Mouse (Mus musculus): ENCODE results near the gene Trp53bp2. TPM values are rescaled to one million over a fixed set of nuclear protein-coding genes. Genes with fewer than 3 reads are reported as not detected.

Trp53bp2 gene
- polyA plus RNA-seq, 1 experiment from 2014 or later = 42.5 TPM

- Histone ChIP-seq H3K36me3 (replicated peaks; ENCODE audit: control insufficient read depth, insufficient read depth, low read depth, low read length) (no peaks in the 10 kb centered on the region; the same call in none of the 2 replicates), H3K4me2 (ENCODE audit: low read depth, low read length) (no peak overlapping the region), H3K9me3 (replicated peaks; ENCODE audit: control insufficient read depth, low read length) (no peaks in the 10 kb centered on the region), H3K27ac (replicated peaks; ENCODE audit: low read depth, low read length) (no peak overlapping the region), H3K27me3 (ENCODE audit: control insufficient read depth, insufficient read depth, low read length) (no peaks in the 10 kb centered on the region), H3K9ac (replicated peaks; ENCODE audit: low read length) (no peak overlapping the region), H3K4me3 (ENCODE audit: low read depth, low read length) (no peak overlapping the region), H3K4me1 (ENCODE audit: control insufficient read depth, insufficient read depth, low read length) (no peaks in the 10 kb centered on the region)
- ATAC-seq (replicated peaks; ENCODE audit: insufficient number of reproducible peaks, low FRiP score, low TSS enrichment, low read depth) = no peak
- no peak for DNase-seq (ENCODE audit: low spot score)
- WGBS = 99% methylated on average over 2 of the region's 2 CpGs
Observed at GRCm38 (mm10) chr1:182430676-182431075, 21.7 kb downstream of the Trp53bp2 start.

- Histone ChIP-seq H3K4me2 (ENCODE audit: low read depth, low read length) (no peak overlapping the region), H3K9me3 (replicated peaks; ENCODE audit: control insufficient read depth, low read length) (no peaks in the 10 kb centered on the region), H3K4me1 (ENCODE audit: control insufficient read depth, insufficient read depth, low read length) (no peaks in the 10 kb centered on the region), H3K27me3 (ENCODE audit: control insufficient read depth, insufficient read depth, low read length) (no peaks in the 10 kb centered on the region), H3K4me3 (ENCODE audit: low read depth, low read length) (no peak overlapping the region), H3K9ac (replicated peaks; ENCODE audit: low read length) (no peak overlapping the region), H3K36me3 (replicated peaks; ENCODE audit: control insufficient read depth, insufficient read depth, low read depth, low read length) (peaks cover 3% of the 10 kb centered on the region), H3K27ac (replicated peaks; ENCODE audit: low read depth, low read length) (no peak overlapping the region)
- 95% methylated on average over 3 of the region's 3 CpGs for WGBS
- no peak for DNase-seq (ENCODE audit: low spot score)
- ATAC-seq (replicated peaks; ENCODE audit: insufficient number of reproducible peaks, low FRiP score, low TSS enrichment, low read depth) = no peak
Observed at GRCm38 (mm10) chr1:182432059-182432458, 23.1 kb downstream of the Trp53bp2 start.

- peaks cover 8% of the 10 kb centered on the region for H3K36me3 ChIP-seq (replicated peaks; ENCODE audit: control insufficient read depth, insufficient read depth, low read depth, low read length)
- 87% methylated on average over 5 of the region's 5 CpGs for WGBS
- no peak overlapping the region for H3K4me3 ChIP-seq (ENCODE audit: low read depth, low read length)
- H3K4me1 ChIP-seq (ENCODE audit: control insufficient read depth, insufficient read depth, low read length) = no peaks in the 10 kb centered on the region
- no peak for ATAC-seq (replicated peaks; ENCODE audit: insufficient number of reproducible peaks, low FRiP score, low TSS enrichment, low read depth)
- H3K4me2 ChIP-seq (ENCODE audit: low read depth, low read length) = no peak overlapping the region
- H3K9me3 ChIP-seq (replicated peaks; ENCODE audit: control insufficient read depth, low read length) = no peaks in the 10 kb centered on the region
- no peaks in the 10 kb centered on the region for H3K27me3 ChIP-seq (ENCODE audit: control insufficient read depth, insufficient read depth, low read length)
- no peak for DNase-seq (ENCODE audit: low spot score)
- H3K9ac ChIP-seq (replicated peaks; ENCODE audit: low read length) = no peak overlapping the region
- H3K27ac ChIP-seq (replicated peaks; ENCODE audit: low read depth, low read length) = no peak overlapping the region
Observed at GRCm38 (mm10) chr1:182436746-182437145, 27.8 kb downstream of the Trp53bp2 start.

DNA sequence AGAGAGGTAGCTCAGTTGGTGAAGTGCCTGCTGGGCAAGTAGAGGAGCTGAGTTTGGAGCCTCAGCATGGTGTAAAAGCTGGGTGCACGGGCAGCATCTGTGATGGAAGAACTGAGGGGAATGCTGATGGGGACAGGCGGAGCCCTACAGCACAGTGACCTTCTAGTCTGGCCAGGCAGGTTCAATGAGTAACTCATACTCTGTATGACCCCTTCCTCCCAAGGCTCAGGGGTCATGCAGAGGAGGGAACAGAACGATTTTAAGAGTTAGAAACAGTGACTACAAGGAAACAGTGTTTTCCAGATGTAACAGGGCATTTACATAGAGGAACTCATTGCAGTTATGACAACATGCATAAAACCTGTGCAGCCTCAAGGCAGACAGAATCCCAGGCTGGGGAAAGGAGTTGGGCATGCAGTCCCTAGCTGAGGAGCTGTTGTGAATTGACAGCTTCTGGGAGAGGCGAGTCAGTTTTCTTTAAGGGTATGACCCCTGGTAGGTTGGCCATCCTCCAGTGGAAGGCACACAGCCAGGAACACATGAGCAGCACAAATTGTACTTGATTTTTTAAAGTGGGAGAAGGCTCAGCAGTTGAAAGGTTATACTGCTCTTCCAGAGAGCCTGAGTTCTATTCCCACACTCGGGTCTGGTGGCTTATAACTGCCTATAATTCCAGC is 30.7 kb downstream of the Trp53bp2 start:
- Histone ChIP-seq H3K9ac (replicated peaks; ENCODE audit: low read length) (no peak overlapping the region), H3K36me3 (replicated peaks; ENCODE audit: control insufficient read depth, insufficient read depth, low read depth, low read length) (peaks cover 9% of the 10 kb centered on the region), H3K4me1 (ENCODE audit: control insufficient read depth, insufficient read depth, low read length) (no peaks in the 10 kb centered on the region), H3K9me3 (replicated peaks; ENCODE audit: control insufficient read depth, low read length) (no peaks in the 10 kb centered on the region), H3K4me2 (ENCODE audit: low read depth, low read length) (no peak overlapping the region), H3K27ac (replicated peaks; ENCODE audit: low read depth, low read length) (no peak overlapping the region), H3K4me3 (ENCODE audit: low read depth, low read length) (no peak overlapping the region), H3K27me3 (ENCODE audit: control insufficient read depth, insufficient read depth, low read length) (no peaks in the 10 kb centered on the region)
- 81% methylated on average over 5 of the region's 5 CpGs for WGBS
- no peak for ATAC-seq (replicated peaks; ENCODE audit: insufficient number of reproducible peaks, low FRiP score, low TSS enrichment, low read depth)
- no peak for DNase-seq (ENCODE audit: low spot score)

- Histone ChIP-seq H3K9ac (replicated peaks; ENCODE audit: low read length) (no peak overlapping the region), H3K4me3 (ENCODE audit: low read depth, low read length) (no peak overlapping the region), H3K27me3 (ENCODE audit: control insufficient read depth, insufficient read depth, low read length) (no peaks in the 10 kb centered on the region), H3K9me3 (replicated peaks; ENCODE audit: control insufficient read depth, low read length) (no peaks in the 10 kb centered on the region), H3K4me2 (ENCODE audit: low read depth, low read length) (no peak overlapping the region), H3K4me1 (ENCODE audit: control insufficient read depth, insufficient read depth, low read length) (no peaks in the 10 kb centered on the region), H3K36me3 (replicated peaks; ENCODE audit: control insufficient read depth, insufficient read depth, low read depth, low read length) (peaks cover 12% of the 10 kb centered on the region), H3K27ac (replicated peaks; ENCODE audit: low read depth, low read length) (no peak overlapping the region)
- ATAC-seq (replicated peaks; ENCODE audit: insufficient number of reproducible peaks, low FRiP score, low TSS enrichment, low read depth) = no peak
- WGBS = 88% methylated on average over 18 of the region's 18 CpGs
- DNase-seq (ENCODE audit: low spot score) = no peak
Observed at GRCm38 (mm10) chr1:182441791-182442473, 33.0 kb downstream of the Trp53bp2 start.

DNA sequence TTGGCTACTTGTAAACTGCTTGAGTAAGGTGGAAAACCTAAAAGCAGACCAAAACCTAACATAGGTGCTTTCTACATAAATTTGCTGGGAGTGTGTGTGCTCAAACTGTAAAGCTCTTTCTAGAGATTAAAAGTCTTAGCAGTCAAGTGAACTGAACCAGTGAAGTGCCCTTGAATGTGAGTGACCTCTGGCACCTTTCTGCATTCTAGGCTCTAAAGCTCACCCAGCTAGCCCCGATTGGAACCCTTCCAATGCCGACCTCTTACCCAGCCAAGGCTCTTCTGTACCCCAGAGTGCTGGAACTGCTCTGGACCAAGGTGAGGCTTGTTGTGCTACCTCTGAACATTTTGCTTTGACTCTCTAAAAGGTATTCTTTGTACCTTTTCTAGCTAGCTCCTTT is 35.1 kb downstream of the Trp53bp2 start:
- WGBS = 87% methylated on average over 2 of the region's 2 CpGs
- H3K27ac ChIP-seq (replicated peaks; ENCODE audit: low read depth, low read length) = no peak overlapping the region
- DNase-seq (ENCODE audit: low spot score) (no peak), ATAC-seq (replicated peaks; ENCODE audit: insufficient number of reproducible peaks, low FRiP score, low TSS enrichment, low read depth) (no peak)
- H3K4me3 ChIP-seq (ENCODE audit: low read depth, low read length) = no peak overlapping the region
- H3K36me3 ChIP-seq (replicated peaks; ENCODE audit: control insufficient read depth, insufficient read depth, low read depth, low read length) = peaks cover 19% of the 10 kb centered on the region
- no peak overlapping the region for H3K9ac ChIP-seq (replicated peaks; ENCODE audit: low read length)
- no peaks in the 10 kb centered on the region for H3K4me1 ChIP-seq (ENCODE audit: control insufficient read depth, insufficient read depth, low read length)
- H3K27me3 ChIP-seq (ENCODE audit: control insufficient read depth, insufficient read depth, low read length) = no peaks in the 10 kb centered on the region
- H3K4me2 ChIP-seq (ENCODE audit: low read depth, low read length) = no peak overlapping the region
- no peaks in the 10 kb centered on the region for H3K9me3 ChIP-seq (replicated peaks; ENCODE audit: control insufficient read depth, low read length)

DNA sequence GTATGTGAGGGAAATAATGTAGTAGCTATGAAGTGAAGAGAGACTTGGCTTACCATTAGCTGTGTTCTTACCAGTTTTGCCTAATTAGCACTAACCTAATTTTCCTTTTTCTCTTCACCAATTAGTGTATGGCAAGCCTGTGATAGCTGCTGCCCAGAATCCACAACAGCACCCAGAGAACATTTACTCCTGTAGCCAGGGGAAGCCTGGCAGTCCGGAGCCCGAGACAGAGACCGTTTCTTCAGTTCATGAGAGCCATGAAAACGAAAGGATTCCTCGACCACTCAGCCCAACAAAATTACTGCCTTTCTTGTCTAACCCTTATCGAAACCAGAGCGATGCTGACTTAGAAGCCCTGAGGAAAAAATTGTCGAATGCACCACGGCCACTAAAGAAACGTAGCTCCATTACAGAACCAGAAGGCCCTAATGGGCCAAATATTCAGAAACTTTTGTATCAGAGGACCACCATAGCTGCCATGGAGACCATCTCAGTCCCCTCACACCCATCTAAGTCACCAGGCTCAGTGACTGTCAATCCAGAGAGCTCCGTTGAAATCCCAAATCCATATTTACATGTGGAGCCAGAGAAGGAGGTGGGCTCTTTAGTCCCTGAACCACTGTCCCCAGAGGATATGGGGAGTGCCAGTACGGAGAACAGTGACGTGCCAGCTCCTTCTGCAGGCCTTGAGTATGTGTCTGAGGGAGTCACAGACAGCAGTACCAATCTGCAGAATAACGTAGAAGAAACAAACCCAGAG is 39.5 kb downstream of the Trp53bp2 start:
- Histone ChIP-seq H3K36me3 (replicated peaks; ENCODE audit: control insufficient read depth, insufficient read depth, low read depth, low read length) (peaks cover 16% of the 10 kb centered on the region), H3K4me1 (ENCODE audit: control insufficient read depth, insufficient read depth, low read length) (no peaks in the 10 kb centered on the region), H3K27me3 (ENCODE audit: control insufficient read depth, insufficient read depth, low read length) (no peaks in the 10 kb centered on the region), H3K4me3 (ENCODE audit: low read depth, low read length) (no peak overlapping the region), H3K4me2 (ENCODE audit: low read depth, low read length) (no peak overlapping the region), H3K9me3 (replicated peaks; ENCODE audit: control insufficient read depth, low read length) (no peaks in the 10 kb centered on the region), H3K9ac (replicated peaks; ENCODE audit: low read length) (no peak overlapping the region), H3K27ac (replicated peaks; ENCODE audit: low read depth, low read length) (no peak overlapping the region)
- WGBS = 96% methylated on average over 14 of the region's 14 CpGs
- DNase-seq (ENCODE audit: low spot score) (no peak), ATAC-seq (replicated peaks; ENCODE audit: insufficient number of reproducible peaks, low FRiP score, low TSS enrichment, low read depth) (no peak)

DNA sequence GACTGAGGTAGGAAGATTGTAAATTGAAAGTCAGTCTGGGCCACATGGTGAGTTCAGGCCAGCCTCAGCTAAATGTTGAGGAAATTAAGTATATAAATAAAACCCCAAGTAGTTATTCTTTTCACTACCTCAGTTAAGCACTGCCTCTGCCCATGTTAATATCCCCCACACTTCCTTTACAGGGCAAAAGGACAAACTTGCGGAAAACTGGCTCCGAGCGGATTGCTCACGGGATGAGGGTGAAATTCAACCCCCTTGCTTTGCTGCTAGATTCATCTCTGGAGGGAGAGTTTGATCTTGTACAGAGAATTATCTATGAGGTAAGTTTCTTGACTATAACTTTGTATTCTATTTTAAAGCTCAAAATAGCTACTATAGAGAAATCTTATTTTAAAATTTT is 43.5 kb downstream of the Trp53bp2 start:
- Histone ChIP-seq H3K9ac (replicated peaks; ENCODE audit: low read length) (no peak overlapping the region), H3K36me3 (replicated peaks; ENCODE audit: control insufficient read depth, insufficient read depth, low read depth, low read length) (peaks cover 10% of the 10 kb centered on the region), H3K27ac (replicated peaks; ENCODE audit: low read depth, low read length) (no peak overlapping the region), H3K4me1 (ENCODE audit: control insufficient read depth, insufficient read depth, low read length) (no peaks in the 10 kb centered on the region), H3K27me3 (ENCODE audit: control insufficient read depth, insufficient read depth, low read length) (no peaks in the 10 kb centered on the region), H3K9me3 (replicated peaks; ENCODE audit: control insufficient read depth, low read length) (no peaks in the 10 kb centered on the region), H3K4me3 (ENCODE audit: low read depth, low read length) (no peak overlapping the region), H3K4me2 (ENCODE audit: low read depth, low read length) (no peak overlapping the region)
- no peak for DNase-seq (ENCODE audit: low spot score)
- no peak for ATAC-seq (replicated peaks; ENCODE audit: insufficient number of reproducible peaks, low FRiP score, low TSS enrichment, low read depth)
- 64% methylated on average over 4 of the region's 4 CpGs for WGBS

All from embryonic facial prominence, embryonic 11.5 days (tissue).